Mouse (Mus musculus) adrenal gland, adult 2 months (tissue): ENCODE measurements around the gene Mbip. TPM values are rescaled to one million over a fixed set of nuclear protein-coding genes. Genes with fewer than 3 reads are reported as not detected.

ENCODE experiments used
- DNase-seq: peaks from one replicate; pipeline ENCODE4 v3.0.0; 2021
- polyA plus RNA-seq: library from polyadenylated mRNA; depleted of rRNA; stranded (reverse); fragments of >200 nt; gene quantifications from 2 replicates; pipeline ENCODE4 v1.2.3, GENCODE M21; 2012; rRNA removed
- total RNA-seq, 2 experiments: library from RNA; stranded (reverse); gene quantifications; 2 replicates each; pipeline ENCODE4 v1.2.3; 2021

Gene Mbip
- total and polyA plus RNA-seq, 3 experiments: 2.1 to 14.0 (median 10.1) TPM

GRCm38 (mm10) chr12:56295160-56295559 is 50.5 kb downstream of the Mbip start:
- DNase-seq: no peak

GRCm38 (mm10) chr12:56288548-56288947 is 57.1 kb downstream of the Mbip start:
- DNase-seq: peak; percentile 9

- no peak for DNase-seq
Observed at GRCm38 (mm10) chr12:56286828-56287227, 58.9 kb downstream of the Mbip start.

- DNase-seq: no peak
Observed at GRCm38 (mm10) chr12:56284210-56284609, 61.5 kb downstream of the Mbip start.

- no peak for DNase-seq
Observed at GRCm38 (mm10) chr12:56281649-56282048, 64.0 kb downstream of the Mbip start.

Other genes starting within 250 kb of the Mbip start
- not detected for gene Nkx2-1, start 191.0 kb upstream of the Mbip start, total RNA-seq
- gene Nkx2-1, start 191.0 kb upstream of the Mbip start, polyA plus RNA-seq: not detected in 2 replicates